Mouse (Mus musculus): ENCODE data around the gene Ddx41. TPM values are rescaled to one million over a fixed set of nuclear protein-coding genes. Genes with fewer than 3 reads are reported as not detected.
A peak's percentile ranks its signal among the peaks of the same experiment; 100 is the strongest.
"Not testable (repeated sequence)": the region's sequence is repeated elsewhere in the genome, so short reads cannot be mapped to it uniquely, and the experiment has no call there.

Gene Ddx41
- 92.4 and 109 TPM in 2 replicates for polyA plus RNA-seq (2012; rRNA removed)

- peak; percentile 100 for DNase-seq (ENCODE audit: low read depth)
- peak; percentile 87 for TF ChIP-seq CTCF (IDR thresholded peaks at IDR 0.05; ENCODE audit: borderline replicate concordance, extremely low read depth, insufficient read depth, insufficient read length)
- peak; percentile 35; the same call in 1 of the 2 replicates for TF ChIP-seq POLR2A (IDR thresholded peaks at IDR 0.05; ENCODE audit: borderline replicate concordance, extremely low read depth, insufficient read depth, insufficient read length, poor library complexity, severe bottlenecking)
Observed at GRCm38 (mm10) chr13:55536194-55537175, at the start of gene Ddx41. Gene Ddx41, minus strand, starts transcription at chr13:55536658.

- TF ChIP-seq CTCF (IDR thresholded peaks at IDR 0.05; ENCODE audit: borderline replicate concordance, extremely low read depth, insufficient read depth, insufficient read length), result no peak
- no peak for TF ChIP-seq POLR2A (IDR thresholded peaks at IDR 0.05; ENCODE audit: borderline replicate concordance, extremely low read depth, insufficient read depth, insufficient read length, poor library complexity, severe bottlenecking)
- DNase-seq (ENCODE audit: low read depth), result no peak
Observed at GRCm38 (mm10) chr13:55578086-55578485, 41.6 kb upstream of the Ddx41 start.

- DNase-seq (ENCODE audit: low read depth), result not testable (repeated sequence)
Observed at GRCm38 (mm10) chr13:55576872-55577271, 40.4 kb upstream of the Ddx41 start.

DNA sequence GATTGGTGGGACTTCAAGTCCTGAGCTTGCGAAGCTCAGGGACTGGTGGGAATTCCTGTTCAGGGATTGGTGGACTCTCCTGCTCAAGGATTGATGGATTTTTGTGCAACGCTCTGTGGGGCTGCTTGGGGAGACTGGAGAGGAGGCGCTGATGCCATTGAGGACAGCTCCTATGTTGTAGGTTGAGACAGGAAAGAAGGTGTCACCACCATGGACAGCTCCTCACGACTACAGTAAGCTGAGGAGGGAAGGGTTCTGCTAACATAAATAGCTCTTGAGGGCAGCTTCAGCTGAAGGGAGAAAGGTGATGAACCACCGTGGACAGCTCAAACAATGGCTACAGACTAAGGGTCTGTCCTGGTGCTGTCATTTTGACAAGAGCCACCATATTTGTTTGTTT, 39.5 kb upstream of the Ddx41 start:
- TF ChIP-seq CTCF (IDR thresholded peaks at IDR 0.05; ENCODE audit: borderline replicate concordance, extremely low read depth, insufficient read depth, insufficient read length), result no peak
- no peak for TF ChIP-seq POLR2A (IDR thresholded peaks at IDR 0.05; ENCODE audit: borderline replicate concordance, extremely low read depth, insufficient read depth, insufficient read length, poor library complexity, severe bottlenecking)
- DNase-seq (ENCODE audit: low read depth), result no peak

DNA sequence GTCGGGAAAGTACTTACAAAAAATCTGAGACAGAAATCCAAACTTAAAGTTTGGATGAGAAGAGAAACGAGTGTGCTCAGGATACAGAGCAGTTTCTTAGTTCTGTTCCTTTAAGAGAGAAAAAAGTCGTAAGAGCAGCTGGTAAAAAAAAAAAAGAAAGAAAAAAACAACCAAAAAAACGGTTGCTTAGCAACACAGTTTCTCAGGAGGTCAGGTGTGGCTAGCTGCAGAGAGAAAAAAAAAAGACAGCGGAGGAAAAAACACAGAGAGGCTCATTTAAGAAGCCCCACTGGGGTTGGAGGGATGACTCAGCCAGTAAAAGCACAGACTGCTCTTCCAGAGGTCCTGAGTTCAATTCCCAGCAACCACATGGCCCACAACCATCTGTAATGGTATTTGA, 37.9 kb upstream of the Ddx41 start:
- no peak for TF ChIP-seq CTCF (IDR thresholded peaks at IDR 0.05; ENCODE audit: borderline replicate concordance, extremely low read depth, insufficient read depth, insufficient read length)
- no peak for TF ChIP-seq POLR2A (IDR thresholded peaks at IDR 0.05; ENCODE audit: borderline replicate concordance, extremely low read depth, insufficient read depth, insufficient read length, poor library complexity, severe bottlenecking)
- peak; percentile 45 for DNase-seq (ENCODE audit: low read depth)

- TF ChIP-seq CTCF (IDR thresholded peaks at IDR 0.05; ENCODE audit: borderline replicate concordance, extremely low read depth, insufficient read depth, insufficient read length), result no peak
- no peak for TF ChIP-seq POLR2A (IDR thresholded peaks at IDR 0.05; ENCODE audit: borderline replicate concordance, extremely low read depth, insufficient read depth, insufficient read length, poor library complexity, severe bottlenecking)
- no peak for DNase-seq (ENCODE audit: low read depth)
Observed at GRCm38 (mm10) chr13:55573432-55573831, 37.0 kb upstream of the Ddx41 start, which contains the start of gene Tmed9. Gene Tmed9, plus strand, starts transcription at chr13:55573732.

- no peak for DNase-seq (ENCODE audit: low read depth)
Observed at GRCm38 (mm10) chr13:55571977-55572376, 35.5 kb upstream of the Ddx41 start.

DNA sequence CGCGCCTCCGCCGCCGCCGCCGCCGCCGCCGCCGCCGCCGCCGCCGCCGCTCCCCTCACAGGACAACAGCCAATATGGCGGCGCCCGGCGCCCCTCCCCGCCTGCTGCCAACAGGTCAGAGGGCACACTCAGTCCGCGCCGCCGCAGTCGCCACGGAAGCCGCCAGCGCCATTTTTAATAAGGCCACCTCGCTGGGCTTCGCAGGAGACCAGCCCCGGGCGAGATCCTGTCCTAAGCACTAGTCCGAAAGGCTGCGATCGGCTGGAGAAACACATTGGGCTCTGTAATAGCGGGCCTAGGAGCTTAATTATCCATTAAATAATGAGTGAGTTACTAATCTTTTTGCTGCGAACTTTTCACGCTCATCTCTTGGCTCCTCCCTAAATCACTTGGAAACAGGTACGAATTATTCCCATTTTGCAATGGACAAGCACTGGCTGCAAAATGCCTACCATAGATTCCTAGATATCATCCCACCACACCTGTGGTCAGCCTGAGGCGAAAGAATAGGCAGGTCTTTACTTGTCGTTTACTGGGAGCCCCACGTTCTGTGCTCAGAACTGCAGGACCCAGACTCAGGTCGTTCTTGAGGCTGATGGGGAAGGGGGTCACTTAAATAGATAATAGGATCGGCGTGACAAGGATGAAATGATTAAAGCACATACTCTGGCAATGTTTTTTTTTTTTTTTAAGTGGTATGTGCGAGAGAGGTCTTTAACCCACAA, 34.7 kb upstream of the Ddx41 start, which contains the start of gene Fam193b:
Fam193b (minus strand) TSS at position 94 of the 725 bp plus-strand sequence.
- TF ChIP-seq POLR2A (IDR thresholded peaks at IDR 0.05; ENCODE audit: borderline replicate concordance, extremely low read depth, insufficient read depth, insufficient read length, poor library complexity, severe bottlenecking) (peak; percentile 31; the same call in 1 of the 2 replicates), CTCF (IDR thresholded peaks at IDR 0.05; ENCODE audit: borderline replicate concordance, extremely low read depth, insufficient read depth, insufficient read length) (no peak)
- peak; percentile 96 for DNase-seq (ENCODE audit: low read depth)

More at GRCm38 (mm10) chr13:55571977-55572376, 35.5 kb upstream of the Ddx41 start:
- TF ChIP-seq CTCF (IDR thresholded peaks at IDR 0.05; ENCODE audit: borderline replicate concordance, extremely low read depth, insufficient read depth, insufficient read length) (no peak), POLR2A (IDR thresholded peaks at IDR 0.05; ENCODE audit: borderline replicate concordance, extremely low read depth, insufficient read depth, insufficient read length, poor library complexity, severe bottlenecking) (no peak)

- TF ChIP-seq CTCF (IDR thresholded peaks at IDR 0.05; ENCODE audit: borderline replicate concordance, extremely low read depth, insufficient read depth, insufficient read length) (no peak), POLR2A (IDR thresholded peaks at IDR 0.05; ENCODE audit: borderline replicate concordance, extremely low read depth, insufficient read depth, insufficient read length, poor library complexity, severe bottlenecking) (no peak)
- peak; percentile 58 for DNase-seq (ENCODE audit: low read depth)
Observed at GRCm38 (mm10) chr13:55570286-55570973, 34.0 kb upstream of the Ddx41 start.

- peak; percentile 44 for DNase-seq (ENCODE audit: low read depth)
- TF ChIP-seq CTCF (IDR thresholded peaks at IDR 0.05; ENCODE audit: borderline replicate concordance, extremely low read depth, insufficient read depth, insufficient read length), result no peak
- TF ChIP-seq POLR2A (IDR thresholded peaks at IDR 0.05; ENCODE audit: borderline replicate concordance, extremely low read depth, insufficient read depth, insufficient read length, poor library complexity, severe bottlenecking), result no peak
Observed at GRCm38 (mm10) chr13:55569726-55570285, 33.3 kb upstream of the Ddx41 start.

DNA sequence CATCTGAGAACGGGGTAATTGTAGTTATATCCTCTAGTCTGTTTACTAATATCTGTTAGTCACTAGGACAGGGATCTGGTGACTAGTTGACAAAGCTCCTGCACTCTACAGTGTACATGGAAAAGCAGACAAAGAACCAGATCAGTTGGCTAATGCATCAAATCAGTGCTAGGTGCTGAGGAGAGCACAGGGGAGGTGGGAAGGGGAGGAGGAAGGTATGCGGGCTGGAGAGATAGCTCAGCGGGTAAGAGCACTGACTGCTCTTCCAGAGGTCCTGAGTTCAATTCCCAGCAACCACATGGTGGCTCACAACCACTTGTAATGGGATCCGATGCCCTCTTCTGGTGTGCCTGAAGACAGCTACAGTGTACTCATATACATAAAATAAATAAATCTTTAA, 32.1 kb upstream of the Ddx41 start:
- DNase-seq (ENCODE audit: low read depth), result not testable (repeated sequence)

Data from brain, embryonic 14.5 days (tissue).